Mouse (Mus musculus): ENCODE data around the gene Gna11.

Gene Gna11

GRCm38 (mm10) chr10:81545161-81545747 is at the start of gene Gna11:
Gene Gna11 (minus strand): TSS chr10:81545190.
- DNase-seq: peak; percentile 100

DNA sequence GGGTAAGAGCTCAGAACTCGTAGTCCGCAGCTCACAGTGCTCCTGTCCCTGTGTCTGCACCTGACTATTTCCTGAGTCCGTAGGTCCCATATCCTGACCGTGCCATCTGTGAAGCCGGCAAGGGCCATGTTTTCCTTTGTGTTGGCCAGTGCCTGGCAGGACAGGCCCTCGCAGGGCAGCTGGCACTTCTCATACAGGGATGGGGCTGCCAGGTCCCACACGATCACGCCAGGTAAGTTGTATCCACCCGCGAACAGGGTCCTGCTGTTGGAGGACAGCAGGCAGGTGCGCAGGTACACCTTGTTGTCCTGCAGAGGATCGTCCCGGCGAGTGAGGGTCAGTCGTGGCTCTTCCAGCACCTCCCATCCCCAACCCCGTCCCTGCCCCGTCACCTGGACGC is 48.9 kb upstream of the Gna11 start:
- no peak for DNase-seq

GRCm38 (mm10) chr10:81593223-81593622 is 48.2 kb upstream of the Gna11 start:
- DNase-seq: no peak

DNA sequence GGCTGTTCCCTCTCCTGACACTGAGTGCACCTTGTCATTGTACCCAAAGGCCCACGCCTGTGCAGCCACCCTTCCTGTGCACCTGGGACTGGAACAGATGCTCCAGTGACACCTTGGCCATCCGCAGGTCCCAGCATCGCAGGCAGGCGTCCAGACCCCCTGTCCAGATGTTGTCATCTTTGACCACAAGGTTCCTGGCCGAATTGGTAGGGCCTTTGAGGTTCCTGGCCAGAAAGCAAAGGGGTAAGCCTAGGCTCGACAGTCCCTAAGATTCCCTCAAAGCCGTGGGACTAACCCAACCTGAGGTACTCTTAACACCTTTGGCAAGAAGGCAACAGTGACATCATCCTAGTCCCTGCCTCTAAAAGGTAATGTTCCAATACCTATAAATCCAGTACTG is 47.6 kb upstream of the Gna11 start:
- no peak for DNase-seq

DNA sequence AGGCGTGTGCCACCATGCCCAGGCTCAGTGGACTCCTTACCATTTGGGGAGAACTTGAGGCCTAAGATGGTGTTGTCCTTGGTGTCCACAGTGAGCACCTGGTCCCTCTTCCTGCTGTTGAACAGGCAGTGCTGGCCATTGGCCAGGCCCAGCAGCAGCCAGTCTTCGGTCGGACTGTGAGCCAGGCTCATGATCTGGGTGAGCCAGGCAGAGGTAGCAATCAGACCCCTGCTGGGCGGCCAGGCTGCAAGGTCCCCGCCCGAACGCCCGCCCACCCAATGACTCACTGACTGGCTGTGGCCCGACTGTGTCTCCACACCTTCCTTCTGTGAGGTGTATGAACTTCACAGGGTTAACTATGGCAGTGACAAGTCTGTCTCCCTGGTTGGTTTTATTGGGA is 46.9 kb upstream of the Gna11 start:
- no peak for DNase-seq

DNA sequence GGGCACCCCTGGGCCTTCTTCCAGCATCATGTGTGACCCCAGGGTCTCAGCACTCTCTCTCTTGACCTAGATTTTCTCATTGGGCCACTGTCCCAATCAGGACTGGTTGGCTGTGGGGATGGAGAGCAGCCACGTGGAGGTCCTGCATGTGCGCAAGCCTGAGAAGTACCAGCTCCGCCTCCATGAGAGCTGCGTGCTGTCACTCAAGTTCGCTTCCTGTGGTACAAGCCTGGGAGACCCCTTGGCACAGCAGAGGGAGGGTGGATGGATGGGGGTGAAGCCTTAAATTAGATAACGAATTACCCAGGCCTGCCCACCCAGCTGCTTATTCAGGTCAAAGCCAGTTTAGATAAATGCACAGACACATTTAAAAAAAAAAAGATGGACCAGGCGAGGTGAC is 43.7 kb upstream of the Gna11 start:
- DNase-seq: no peak

- no peak for DNase-seq
Observed at GRCm38 (mm10) chr10:81583347-81583746, 38.4 kb upstream of the Gna11 start.

DNA sequence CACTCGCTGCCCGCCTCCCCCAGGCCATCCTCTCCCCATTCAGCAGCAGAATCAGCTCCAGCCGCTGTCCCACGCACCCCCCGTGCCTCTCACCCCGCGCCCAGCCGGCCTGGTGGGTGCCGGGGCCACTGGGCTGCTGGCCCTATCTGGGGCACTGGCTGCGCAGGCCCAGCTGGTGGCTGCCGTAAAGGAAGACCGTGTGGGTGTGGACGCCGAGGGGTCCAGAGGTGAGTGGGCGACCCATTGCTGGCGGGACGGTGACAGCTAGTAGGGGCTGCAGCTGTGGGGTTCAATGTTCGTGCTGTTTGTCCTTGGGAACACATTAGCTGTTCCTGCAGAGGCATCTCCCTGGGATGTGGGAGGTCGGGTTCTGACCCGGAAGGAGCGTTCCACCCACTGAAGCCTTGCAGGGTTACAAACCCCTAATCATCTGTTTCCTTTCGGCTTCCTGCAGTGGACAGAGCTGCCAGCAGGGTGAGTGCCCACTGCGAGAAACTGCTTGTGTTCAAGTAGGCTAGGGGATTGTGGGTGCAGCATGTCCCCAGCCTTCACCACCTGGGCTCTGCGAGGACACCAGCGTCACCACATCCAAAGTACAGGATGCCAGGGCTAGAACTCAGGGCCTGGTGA is 35.6 kb upstream of the Gna11 start:
- DNase-seq: no peak

- DNase-seq: no peak
Observed at GRCm38 (mm10) chr10:81579967-81580366, 35.0 kb upstream of the Gna11 start.

GRCm38 (mm10) chr10:81575695-81576094 is 30.7 kb upstream of the Gna11 start:
- no peak for DNase-seq

DNA sequence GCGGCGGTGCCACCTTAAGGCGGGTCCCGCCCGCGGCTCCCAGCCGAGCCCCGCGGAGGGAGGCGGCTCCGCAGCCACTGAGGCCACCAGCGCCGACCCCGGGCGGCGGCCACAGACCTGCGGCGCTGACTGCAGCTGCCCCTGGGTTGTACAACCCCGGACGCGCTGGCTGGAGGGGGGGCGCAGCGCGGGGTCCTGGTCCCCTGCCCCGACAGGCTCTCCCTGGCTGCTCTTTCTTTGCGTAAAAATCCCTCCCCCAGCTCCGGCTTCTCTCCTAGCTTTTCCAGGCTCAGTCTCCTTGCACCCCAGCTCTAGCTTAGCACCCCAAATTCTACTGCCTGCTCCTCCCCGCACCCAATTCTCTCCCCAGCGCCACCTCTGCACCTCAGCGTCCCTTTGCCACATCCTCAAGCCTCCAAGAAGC is 30.2 kb upstream of the Gna11 start:
- peak in 1 of 2 experiments; percentile 54 for DNase-seq

GRCm38 (mm10) chr10:81574081-81575056 is 29.4 kb upstream of the Gna11 start, which contains the start of gene Tle2:
Gene Tle2 (plus strand): TSS chr10:81574561.
- DNase-seq: no peak

DNA sequence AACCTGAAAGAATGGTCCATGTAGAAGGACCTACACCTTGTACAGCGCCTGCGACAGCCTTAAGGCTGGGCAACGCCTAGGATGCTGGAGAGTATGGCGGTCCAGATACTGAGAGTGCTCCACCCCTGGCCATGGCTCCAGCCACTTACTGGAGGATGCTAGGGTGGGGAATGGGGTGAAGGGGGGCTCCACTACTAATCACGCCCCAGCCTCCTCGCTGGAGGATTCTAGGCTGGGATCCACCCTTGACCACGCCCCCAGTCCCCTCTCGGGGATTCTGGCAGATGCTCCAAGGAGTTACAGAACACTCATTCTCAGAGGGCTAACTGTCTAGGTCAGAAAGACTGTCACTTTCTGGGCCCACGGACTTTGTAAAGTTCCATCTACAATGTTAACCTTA is 28.0 kb upstream of the Gna11 start:
- DNase-seq: no peak

GRCm38 (mm10) chr10:81572133-81572671 is 27.2 kb upstream of the Gna11 start:
- DNase-seq: no peak

GRCm38 (mm10) chr10:81571501-81571876 is 26.5 kb upstream of the Gna11 start:
- DNase-seq: peak; percentile 88

DNA sequence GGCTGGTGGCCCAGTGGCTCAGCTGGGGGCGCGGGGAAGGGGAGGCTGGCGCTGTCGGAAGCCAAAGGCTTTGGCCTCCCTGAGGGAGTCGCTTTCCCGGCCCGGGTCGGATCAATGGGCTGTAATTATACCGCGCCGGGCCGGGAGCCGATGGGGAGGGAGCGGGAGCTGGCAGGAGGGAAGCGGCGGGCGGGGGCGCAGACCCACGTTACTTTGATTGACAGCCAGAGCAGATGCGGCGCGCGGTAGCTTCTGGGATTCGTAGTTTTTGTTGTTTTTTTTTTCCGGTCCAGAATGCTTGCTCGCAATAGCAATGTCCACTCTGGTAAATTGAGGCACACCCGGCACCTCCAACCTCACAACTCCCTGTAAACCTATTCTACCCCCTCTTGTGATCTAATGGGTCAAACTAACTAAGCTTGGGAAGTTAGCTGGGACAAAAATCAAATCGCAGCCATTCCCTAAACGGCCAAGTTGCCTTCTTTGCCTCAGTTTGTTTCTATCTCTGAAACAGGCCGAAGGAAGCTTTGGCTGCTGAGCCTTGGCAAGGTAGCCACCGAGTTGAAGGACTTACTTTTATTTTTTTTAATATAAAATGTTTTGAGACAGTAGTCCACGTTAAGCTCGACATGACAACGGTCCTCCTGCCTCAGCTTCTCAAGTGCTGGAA is 26.0 kb upstream of the Gna11 start:
- peak; percentile 76 to 81 for DNase-seq

- DNase-seq: no peak
Observed at GRCm38 (mm10) chr10:81570238-81570800, 25.3 kb upstream of the Gna11 start.

DNA sequence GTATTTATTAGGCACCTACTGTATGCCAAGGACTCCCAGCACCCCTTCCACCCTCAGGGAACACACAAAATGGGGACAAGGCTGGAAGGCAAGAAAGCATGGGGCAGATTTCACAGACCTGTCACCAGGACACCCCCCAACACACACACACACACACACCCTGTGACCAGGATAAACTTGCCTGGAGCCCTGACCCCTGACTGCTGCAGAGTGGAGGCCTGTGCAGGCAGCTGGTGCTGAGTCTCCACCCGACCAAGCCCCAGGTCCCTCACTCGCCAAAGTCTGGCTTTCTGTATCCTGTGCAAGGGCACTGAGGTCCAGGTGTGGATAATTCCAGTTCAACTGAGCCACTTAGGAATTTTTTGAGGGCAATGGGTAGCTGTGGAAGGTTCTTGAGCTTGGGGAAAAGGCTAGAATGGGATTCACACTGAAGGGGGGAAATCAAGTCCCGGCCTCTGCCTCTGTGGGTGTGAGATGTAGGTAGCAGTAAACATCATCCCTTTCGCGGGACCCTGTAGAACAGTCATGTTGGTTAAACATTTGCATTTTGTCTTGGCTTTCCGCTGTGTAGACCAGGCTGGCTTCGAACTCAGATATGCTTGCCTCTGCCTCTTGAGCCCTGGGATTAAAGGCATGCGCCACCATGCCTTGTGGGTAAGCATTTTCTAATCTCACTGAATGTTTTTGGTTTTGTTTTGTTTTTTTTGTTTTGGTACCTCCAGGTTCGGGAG is 24.7 kb upstream of the Gna11 start:
- no peak for DNase-seq

GRCm38 (mm10) chr10:81568381-81569191 is 23.6 kb upstream of the Gna11 start:
- peak in 1 of 2 experiments; percentile 5 for DNase-seq
